Mouse (Mus musculus) liver, adult 2 months (tissue): ENCODE measurements around the gene 1700012B07Rik.

Experiments used
- CTCF ChIP-seq: fragments of 200-500 bp; IDR thresholded peaks from 2 replicates; pipeline ENCODE4 v1.5.1; 2011; ENCODE audit warnings: low read depth, low read length, control low read depth
- POLR2A ChIP-seq: fragments of 200-500 bp; IDR thresholded peaks from 2 replicates; pipeline ENCODE4 v1.6.1; 2011; ENCODE audit warnings: low read length, control low read depth; ENCODE audit not compliant: insufficient read depth; ENCODE audit errors: extremely low read depth

DNA sequence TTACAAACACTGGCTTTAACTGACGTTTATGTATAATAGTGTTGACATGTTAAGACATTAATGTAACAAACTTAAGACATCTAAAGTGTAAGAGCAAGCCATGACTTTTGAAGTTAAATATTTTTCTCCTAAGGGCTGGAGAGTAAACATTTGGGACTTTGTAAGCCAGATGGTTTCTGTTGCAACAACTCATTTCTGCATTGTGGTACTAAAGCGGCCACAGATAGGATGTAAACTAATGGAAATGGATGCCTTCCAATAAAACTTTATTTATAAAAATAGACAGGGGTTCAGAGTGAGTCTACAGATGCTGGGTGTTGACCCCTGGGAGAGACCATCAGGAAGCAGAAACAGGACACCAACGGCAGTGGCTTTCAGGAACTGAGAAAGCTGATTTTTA lies 89.9 kb downstream of the 1700012B07Rik start:
- TF ChIP-seq CTCF (no peak), POLR2A (no peak)
